Mouse (Mus musculus): ENCODE data around the gene Syne2. TPM values are rescaled to one million over a fixed set of nuclear protein-coding genes. Genes with fewer than 3 reads are reported as not detected.
"Not testable (repeated sequence)": the region's sequence is repeated elsewhere in the genome, so short reads cannot be mapped to it uniquely, and the experiment has no call there.

The Syne2 gene
- total RNA-seq, 2 experiments from 2014 or later = 18.6 to 22.0 TPM

DNA sequence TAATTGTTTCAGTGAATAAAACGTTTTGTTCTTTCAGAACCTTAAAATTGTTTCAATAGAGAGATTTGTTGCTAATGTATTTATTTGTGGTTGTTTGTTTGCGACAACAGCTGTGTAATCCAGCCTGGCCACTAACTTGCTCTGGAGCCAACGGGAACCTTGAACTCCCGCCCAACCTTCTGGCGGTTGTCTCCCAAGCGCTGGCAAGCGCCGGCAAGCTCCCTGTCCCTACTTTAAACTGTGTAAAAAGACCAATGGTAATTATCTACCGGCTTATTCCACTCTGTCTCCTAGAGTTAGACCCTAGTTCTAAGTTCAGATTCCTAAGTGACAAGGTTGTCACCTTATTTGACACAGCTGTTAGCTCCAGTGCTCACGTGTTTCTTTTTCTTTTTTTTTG lies 310.9 kb downstream of the Syne2 start:
- intact Hi-C loops (cut with DNase I) = no loop called here
- no peak for DNase-seq (ENCODE audit: low spot score in 2 of 2)

DNA sequence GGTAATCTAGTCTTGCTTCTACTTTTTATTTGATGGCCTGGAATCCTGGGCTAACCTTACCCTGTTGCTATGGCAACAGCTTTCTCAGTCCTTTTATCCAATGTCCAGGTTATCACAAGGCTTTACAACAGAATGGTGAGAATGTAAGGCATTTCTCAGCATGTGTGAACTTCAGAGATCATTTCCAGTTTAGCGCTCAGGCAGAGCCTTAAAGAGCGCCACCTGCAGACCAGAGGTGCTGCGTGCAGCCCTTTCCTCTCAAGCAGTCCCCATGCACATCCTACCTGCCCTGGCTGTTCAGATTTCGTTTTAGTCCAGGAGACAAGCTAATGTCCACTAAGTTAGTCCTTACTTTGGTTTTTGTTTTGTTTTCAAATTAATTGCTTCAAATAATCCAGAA lies 312.3 kb downstream of the Syne2 start:
- intact Hi-C loops (cut with DNase I) = no loop called here

DNA sequence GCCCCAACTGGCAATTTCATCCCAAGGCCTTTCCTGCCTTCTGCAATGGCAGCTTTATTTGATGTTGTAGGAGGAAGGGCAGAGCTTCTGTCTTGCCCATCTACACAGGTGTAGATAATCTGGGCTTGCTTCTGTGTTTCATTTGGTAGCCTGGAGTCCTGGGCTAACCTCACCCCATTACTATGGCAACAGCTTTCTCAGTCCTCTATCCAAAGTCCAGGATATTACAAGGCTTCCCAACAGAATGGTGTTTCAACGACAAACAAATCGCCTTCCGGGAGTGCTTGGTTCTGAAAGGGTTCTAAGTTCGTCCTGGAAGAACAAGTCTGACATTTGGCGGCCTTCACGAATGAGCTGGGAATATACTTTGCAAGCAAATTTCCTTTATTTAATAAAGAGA lies 313.0 kb downstream of the Syne2 start:
- intact Hi-C loops (cut with DNase I) = no loop called here

More for the DNA sequence above, 312.3 kb downstream of the Syne2 start:
- no peak for DNase-seq (ENCODE audit: low spot score in 2 of 2)

DNA sequence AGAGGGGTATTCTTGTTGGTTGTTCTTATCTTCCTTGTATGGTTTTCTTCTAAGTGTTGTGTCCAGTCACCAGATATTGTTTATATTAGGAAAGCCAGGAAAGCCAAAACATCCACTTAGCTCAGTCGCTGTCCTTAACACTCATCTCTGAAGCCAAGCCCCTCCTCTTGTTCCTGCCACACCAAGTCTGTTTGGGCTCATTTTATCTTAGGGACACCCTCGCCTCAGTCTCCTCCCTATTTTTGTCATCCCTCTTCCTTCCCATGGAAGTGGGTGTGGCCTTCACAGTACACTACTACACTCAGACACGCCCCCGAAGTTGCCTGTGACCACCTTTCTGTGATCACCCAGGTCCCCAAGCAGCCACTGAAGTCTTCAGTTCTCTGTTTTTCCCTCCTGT lies 314.7 kb downstream of the Syne2 start:
- DNase-seq (ENCODE audit: low spot score in 2 of 2) = no peak
- intact Hi-C loops (cut with DNase I) = no loop called here

More for the DNA sequence above, 313.0 kb downstream of the Syne2 start:
- no peak for DNase-seq (ENCODE audit: low spot score in 2 of 2)

DNA sequence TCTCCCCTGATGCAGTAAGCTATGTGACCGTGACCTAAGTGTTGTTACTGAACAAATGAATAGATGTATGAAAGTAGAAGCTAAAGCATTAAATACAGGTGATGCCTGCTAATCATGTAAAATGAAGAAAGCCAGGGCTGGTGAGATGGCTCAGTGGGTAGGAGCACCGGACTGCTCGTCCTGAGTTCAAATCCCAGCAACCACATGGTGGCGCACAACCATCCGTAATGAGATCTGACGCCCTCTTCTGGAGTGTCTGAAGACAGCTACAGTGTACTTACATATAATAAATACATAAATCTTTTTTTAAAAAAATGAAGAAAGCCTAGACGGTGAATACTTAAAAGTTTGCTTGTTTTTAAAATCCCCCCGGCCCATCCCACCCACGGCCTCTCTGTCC lies 315.1 kb downstream of the Syne2 start:
- intact Hi-C loops (cut with DNase I); DNase-seq (ENCODE audit: low spot score in 2 of 2): not testable (repeated sequence)

DNA sequence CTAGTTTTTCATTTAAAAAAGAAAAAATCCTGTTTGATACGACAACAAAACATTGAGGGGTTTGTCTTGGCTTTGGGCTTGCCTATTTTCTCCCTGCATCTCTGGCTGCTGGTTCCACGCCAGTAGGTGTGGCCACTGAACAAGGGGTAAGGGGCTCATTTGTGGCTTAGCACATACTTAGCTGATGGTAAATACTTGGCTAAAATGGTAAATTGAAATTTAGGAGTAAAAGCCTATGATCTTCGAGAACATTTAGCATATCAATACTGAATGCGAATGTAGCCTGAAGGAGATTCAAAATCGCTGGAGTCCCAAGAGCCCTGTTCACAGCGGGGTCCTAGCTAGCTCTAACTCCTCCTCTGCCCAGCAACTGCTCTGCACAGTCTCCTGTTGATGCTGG lies 318.8 kb downstream of the Syne2 start:
- DNase-seq (ENCODE audit: low spot score in 2 of 2) = no peak
- intact Hi-C loops (cut with DNase I) = no loop called here

DNA sequence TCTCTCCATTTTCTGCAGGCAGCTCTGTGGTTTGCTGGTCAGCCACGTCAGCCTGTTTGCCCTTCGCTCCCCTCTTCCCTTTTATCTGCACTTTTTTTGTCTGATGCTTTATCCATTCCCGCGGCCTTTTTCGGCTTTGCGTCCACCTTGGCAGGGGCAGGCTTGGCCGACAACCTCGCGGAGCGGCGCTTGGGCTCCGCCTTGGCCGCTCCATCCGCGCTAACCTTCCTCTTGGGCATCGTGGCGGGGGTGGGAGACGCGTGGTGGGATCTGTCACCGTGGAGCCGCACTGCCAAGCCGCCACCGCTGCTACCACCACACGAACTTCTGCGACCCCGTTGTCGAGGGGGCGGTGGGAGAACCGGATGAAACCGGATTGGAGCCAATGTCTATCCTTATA lies 334.5 kb downstream of the Syne2 start:
- intact Hi-C loops (cut with DNase I) = not testable (repeated sequence)

More for the DNA sequence above, 334.5 kb downstream of the Syne2 start:
- not testable (repeated sequence) for DNase-seq (ENCODE audit: low spot score in 2 of 2)

Small RNA genes within 50 kb of the gene (microRNA-seq; reads per million reads assigned to microRNA genes)
- gene Mir5101 = 0 to 0.25 reads per million in 2 experiments

Other genes with a start within 250 kb of the Syne2 start
- 10 to 100 TPM; 77.2 to 78.7 TPM for gene Ppp2r5e, start 221.9 kb upstream of the Syne2 start, total RNA-seq (2021)
- gene Wdr89, start 148.6 kb upstream of the Syne2 start, total RNA-seq (2021) = 1 to 10 TPM; 3.0 to 3.1 TPM
- 10 to 100 TPM; 30.2 to 31.4 TPM for gene Sgpp1, start 82.4 kb upstream of the Syne2 start, total RNA-seq (2021)

Measured in left cerebral cortex, postnatal 25 days (tissue).